Mouse (Mus musculus) ovary, postnatal 14 days (tissue): ENCODE measurements around the gene Rpl10a.

Experiments
- DNase-seq: peaks from one replicate; pipeline ENCODE4 v3.0.0; 2022; ENCODE audit warnings: low spot score

Gene Rpl10a

GRCm38 (mm10) chr17:28328366-28328928, at the start of gene Rpl10a:
Gene Rpl10a, plus strand, starts transcription at chr17:28328471.
- DNase-seq: peak; percentile 97

DNA sequence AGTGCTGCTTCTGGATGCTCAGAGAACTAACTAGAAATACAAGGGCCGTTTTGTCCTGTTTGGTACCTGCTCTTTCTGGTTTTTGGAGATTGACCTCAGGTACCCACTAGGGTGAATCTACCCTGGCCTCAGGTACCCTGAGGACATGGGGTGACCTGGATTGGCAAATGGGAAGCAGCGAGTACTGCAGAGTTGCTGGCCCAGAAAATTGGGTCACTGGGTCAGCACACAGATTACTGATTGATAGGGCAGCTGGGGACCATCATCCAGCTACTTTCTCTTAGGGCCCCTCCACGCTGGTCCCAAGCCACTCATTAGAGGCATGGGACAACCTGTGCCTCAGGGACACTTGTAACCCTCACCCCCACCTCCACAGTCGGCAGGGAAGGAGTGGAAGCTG, 49.0 kb upstream of the Rpl10a start:
- no peak for DNase-seq

- no peak for DNase-seq
These were observed 48.4 kb upstream of the Rpl10a start for GRCm38 (mm10) chr17:28279780-28280422.

GRCm38 (mm10) chr17:28280423-28280800, 47.9 kb upstream of the Rpl10a start:
- DNase-seq: no peak

DNA sequence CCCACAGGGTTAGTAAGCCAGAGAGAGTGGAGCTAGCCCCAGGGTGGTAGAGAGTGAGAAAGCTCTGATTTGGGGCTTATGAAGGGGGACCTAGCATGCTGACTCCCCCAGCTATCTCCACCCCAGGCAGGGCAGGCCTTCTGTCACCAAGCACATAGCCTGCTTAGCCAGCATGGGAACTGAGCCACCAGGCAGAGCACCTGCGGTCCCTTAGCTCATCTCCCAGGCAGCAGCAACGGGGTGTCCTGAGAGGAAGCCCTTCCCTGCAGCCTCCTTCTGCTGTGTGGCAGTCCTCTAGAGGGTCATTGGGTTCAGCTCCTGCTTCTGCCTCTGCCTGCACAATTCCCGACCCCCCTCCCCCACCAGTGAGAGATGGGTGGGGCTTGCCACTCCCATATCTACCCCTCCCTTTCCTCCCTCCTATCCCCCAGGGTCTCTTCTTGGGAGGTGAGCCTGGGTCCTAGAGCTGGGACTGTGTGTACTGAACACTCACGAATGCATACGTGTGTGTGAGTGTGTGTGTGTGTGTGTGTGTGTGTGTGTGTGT, 47.4 kb upstream of the Rpl10a start:
- DNase-seq: no peak

DNA sequence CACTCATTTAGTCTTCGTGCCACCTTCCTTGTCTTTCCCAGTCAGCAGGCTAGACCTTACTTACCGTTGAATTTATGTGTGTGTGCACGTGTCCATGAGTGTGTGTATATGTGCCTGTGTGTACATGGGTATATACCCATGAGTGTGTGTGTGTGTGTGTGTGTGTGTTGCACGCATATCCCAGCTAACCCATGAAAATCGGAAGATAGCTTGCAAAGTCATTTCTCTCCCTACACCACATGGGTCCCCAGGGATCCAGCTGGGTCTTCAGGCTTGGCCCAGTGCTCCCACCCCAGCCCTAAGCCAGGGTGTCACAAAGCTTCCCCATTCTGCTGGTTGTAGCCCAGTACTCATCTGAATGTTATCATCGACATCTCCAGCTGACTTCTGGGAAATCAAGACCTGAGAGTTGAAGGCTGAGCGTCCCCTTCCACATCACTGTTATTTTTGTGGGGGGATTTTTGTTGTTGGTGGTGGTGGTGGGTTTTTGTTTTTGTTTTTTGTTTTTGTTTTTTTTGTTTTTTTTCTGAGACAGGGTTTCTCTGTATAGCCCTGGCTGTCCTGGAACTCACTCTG, 46.3 kb upstream of the Rpl10a start:
- DNase-seq: no peak

DNA sequence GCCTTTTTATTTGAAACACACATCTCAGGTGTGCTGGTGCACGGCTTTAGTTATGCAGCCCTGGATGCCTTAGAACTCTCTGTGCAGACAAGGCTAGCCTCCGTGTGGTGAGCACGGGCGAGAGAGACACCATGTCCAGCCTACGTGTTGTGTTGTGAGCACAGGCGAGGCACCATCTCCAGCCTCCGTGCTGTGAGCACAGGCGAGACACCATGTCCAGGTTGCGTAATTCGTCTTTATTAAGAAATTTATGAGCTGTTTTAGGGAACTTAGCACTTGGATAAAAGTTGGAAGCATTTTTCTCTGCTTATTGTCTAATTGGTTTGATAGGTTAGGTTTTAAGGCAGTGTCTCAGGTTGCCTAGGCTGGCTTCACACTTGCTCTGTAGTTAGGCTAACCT, 45.1 kb upstream of the Rpl10a start:
- DNase-seq: no peak

DNA sequence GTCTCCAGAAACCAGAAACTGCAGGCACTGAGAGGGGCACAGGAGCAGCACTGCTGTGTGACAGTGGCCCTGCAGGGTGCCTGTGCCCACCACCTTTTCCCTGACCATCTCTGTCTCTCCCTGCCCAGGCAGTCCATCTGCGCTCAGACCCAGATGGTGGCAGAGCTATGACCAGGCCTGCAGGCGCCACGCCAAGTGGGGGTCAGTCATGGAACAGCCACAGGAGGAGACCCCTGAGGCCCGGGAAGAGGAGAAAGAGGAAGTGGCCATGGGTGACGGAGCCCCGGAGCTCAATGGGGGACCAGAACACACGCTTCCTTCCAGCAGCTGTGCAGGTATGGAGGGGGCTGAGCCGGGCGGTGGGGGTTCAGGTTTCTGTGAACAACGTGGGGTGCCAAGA, 42.1 kb upstream of the Rpl10a start:
- no peak for DNase-seq

- DNase-seq: no peak
These were observed 41.3 kb upstream of the Rpl10a start for GRCm38 (mm10) chr17:28286964-28287363.

GRCm38 (mm10) chr17:28287578-28287977, 40.7 kb upstream of the Rpl10a start:
- no peak for DNase-seq

DNA sequence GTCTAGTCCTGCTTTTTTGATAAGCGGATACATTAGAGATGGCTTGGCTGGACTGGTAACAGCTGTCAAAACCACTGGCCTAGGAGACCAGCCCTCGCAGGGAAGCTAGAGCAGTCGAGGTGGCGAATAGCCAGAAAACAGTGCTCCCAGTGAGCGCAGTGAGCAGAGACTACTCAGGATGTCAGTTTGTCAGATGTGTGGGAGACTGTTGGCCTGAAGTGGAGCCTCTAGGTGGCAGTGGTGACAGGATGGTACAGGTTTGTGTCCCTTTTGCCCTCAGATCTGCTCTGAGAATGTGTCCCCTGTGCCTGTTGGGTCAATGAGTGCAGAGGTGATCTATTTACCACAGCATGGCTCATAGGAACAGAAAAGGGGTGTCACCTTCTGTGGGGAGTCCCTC, 40.3 kb upstream of the Rpl10a start:
- DNase-seq: no peak

DNA sequence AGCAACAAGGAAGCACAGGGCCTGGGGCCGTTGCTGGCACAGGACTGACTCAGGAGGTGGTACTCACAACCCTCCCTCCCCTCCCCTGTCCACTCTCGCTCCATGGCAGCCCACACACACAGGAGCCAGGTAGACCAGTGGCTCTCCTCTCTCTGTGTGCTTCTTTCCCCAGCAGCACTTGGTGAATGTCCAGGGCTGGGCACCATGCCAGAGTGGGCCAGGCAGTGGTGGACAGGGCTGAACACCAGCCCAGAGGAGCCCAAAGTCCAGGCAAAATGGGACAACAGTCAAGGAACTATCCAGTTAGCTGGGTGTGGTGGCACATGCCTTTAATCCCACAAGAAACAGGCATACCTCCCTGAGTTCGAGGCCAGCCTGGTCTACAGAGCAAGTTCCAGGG, 38.0 kb upstream of the Rpl10a start:
- DNase-seq: peak; percentile 71

DNA sequence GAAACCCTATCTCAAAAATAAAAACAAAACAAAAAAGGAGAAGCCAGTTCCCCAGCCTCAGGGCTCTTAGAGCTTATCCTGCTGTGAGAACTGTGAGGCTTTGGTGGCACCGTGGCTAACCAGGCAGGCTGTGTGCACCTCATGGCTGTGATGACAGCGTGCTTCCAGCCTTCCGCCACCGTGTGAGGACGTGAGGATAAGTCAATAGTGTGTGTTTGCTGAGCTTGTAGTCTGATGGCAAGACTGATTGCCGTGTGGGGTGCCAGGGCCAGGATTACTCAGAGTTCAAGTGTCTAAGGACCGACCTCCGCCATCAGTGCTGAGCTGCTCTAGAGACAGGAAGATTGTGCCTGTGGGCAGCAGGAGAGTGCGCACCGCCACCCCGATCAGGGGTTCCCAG, 37.6 kb upstream of the Rpl10a start:
- no peak for DNase-seq

DNA sequence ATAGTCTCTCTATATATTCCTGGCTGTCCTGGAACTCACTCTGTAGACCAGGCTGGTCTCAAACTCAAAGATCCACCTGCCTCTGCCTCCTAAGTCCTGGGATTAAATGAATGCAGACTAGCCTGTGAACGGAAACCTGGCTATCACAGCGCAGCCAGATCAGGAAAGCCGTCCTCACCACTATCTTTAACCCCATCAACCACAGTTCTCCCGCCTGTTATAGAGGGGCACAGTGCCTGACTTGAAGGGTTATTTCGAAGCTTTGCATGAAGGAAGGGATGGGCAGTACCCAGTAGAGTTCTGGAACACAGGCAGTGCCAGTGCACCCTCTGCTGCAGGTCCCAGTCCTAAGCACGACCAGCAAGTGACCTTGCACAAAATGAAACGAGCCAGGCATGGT, 36.9 kb upstream of the Rpl10a start:
- DNase-seq: no peak

- no peak for DNase-seq
These were observed 34.6 kb upstream of the Rpl10a start for GRCm38 (mm10) chr17:28293716-28294115.

DNA sequence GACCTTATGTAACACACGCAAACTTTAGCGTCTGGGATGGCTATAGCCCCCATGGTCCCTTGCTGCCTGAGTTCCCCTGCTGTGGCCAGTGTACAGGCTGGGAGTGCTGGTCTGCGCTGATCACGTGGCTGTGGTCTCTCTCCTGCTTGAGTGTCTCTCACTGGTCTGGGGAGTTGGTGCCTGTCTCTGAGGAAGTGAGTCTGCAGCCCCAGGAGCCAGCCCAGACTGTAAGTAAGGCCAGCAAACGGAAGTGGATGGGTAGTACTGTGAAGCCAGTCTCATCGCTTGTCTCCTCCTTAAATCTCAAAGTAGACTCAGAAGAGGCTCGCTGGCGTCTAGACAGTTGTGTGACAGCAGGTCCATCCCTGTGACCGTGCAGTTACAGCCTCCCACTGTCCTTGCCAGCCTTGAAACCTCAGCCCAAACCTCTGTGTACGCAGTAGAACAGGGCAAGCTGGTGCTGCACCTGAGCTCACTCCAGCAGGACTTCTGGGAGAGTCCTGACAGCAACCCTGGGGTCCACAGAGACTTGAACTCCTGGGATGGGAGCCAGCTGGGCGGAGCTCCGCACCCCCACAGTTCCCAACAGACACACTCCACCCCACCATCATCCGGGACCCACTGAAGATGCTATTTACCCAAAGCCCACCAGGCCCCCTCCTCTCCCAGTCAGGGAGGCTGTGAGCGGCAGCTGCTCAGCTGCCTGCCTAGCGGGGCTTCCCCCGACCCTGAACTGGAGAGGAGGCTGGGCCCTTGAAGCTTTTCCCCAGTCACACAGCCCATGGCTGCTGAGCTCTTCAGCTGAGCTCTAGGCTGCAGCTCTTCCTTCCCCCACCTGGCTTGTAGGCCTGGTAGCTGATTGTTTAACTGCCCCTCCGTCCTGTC, 33.6 kb upstream of the Rpl10a start:
- DNase-seq: no peak

DNA sequence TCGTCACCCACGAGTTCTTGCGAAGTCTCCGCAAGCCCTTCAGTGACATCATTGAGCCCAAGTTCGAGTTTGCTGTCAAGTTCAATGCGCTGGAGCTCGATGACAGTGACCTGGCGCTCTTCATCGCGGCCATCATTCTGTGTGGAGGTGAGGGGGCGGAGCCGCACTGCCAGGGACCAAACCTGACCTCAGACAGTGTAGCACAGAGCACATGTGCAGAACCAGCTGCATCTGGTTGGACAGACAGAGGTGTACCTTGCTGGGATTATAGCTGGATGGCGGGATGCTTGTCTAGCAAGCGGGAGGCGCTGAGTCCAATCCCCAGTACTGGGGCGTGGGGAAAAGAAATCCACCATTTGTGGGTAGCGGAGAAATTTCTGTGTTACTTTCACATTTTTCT, 29.4 kb upstream of the Rpl10a start:
- DNase-seq: no peak

DNA sequence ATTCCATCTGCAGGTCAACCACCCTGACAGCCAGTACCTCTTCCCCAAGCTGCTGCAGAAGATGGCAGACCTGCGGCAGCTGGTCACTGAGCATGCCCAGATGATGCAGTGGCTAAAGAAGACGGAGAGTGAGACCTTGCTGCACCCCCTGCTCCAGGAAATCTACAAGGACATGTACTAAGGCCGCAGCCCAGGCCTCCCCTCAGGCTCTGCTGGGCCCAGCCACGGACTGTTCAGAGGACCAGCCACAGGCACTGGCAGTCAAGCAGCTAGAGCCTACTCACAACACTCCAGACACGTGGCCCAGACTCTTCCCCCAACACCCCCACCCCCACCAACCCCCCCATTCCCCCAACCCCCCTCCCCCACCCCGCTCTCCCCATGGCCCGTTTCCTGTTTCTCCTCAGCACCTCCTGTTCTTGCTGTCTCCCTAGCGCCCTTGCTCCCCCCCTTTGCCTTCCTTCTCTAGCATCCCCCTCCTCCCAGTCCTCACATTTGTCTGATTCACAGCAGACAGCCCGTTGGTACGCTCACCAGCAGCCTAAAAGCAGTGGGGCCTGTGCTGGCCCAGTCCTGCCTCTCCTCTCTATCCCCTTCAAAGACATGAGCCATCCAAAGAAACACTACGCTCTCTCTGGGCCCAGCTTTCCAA, 28.5 kb upstream of the Rpl10a start:
- DNase-seq: no peak

GRCm38 (mm10) chr17:28300323-28300722, 27.9 kb upstream of the Rpl10a start:
- DNase-seq: no peak

- no peak for DNase-seq
These were observed 27.4 kb upstream of the Rpl10a start for GRCm38 (mm10) chr17:28300850-28301249.

DNA sequence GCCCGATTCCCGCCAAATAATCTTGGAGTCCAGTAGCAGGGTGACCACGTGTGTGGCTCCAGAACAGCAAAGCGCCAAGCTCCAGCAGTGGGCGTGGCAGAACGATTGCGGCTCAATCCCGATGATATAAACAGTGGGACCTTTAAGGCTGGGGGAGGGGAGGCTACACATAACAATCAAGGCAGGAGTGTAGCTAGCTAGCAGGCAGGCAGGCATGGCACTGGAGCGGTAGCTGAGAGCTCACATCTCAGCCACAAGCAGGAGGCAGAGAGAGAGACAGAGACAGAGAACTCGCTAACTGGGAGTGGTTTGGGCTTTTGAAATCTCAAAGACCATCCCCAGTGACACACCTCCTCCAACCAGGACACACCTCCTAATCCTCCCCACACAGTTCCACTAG, 23.1 kb upstream of the Rpl10a start:
- DNase-seq: no peak
